Mouse (Mus musculus): Measurements from ENCODE around the gene Tial1. TPM values are rescaled to one million over a fixed set of nuclear protein-coding genes. Genes with fewer than 3 reads are reported as not detected.

Tial1 gene
- polyA plus RNA-seq, 1 experiment = 36.0 TPM

DNA sequence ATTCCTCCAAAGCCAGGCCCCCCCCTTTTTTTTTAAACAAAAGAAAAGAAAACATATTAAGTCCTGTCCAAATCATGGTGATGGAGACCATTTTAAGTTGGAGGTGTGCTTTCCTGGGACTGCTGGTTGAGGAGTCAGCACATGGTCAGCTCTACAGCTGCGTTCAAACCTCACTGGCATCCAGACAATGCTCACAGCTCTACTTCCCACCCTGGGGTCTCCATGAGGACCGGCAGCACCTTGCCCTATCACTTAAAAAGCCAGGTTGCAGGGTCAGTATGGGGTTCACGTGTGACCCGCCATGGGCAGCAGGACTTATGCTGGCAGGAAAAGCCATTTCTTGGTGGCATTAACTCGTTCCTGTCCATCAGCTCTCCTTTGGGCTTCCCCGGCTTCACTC is 57.9 kb downstream of the Tial1 start:
- Histone ChIP-seq H3K27ac (ENCODE audit: control insufficient read depth, insufficient read depth, low read depth, low read length) (no peak overlapping the region), H3K36me3 (ENCODE audit: control insufficient read depth, insufficient read depth, low read length) (no peaks in the 10 kb centered on the region), H3K27me3 (ENCODE audit: control insufficient read depth, insufficient read depth, low read length) (no peaks in the 10 kb centered on the region), H3K4me1 (ENCODE audit: control insufficient read depth, insufficient read depth, low read length) (no peaks in the 10 kb centered on the region), H3K4me3 (ENCODE audit: control insufficient read depth, low read depth, low read length) (no peak overlapping the region)
- TF ChIP-seq POLR2A (IDR thresholded peaks at IDR 0.05; ENCODE audit: control insufficient read depth, low read depth, low read length) (no peak), CTCF (IDR thresholded peaks at IDR 0.05; ENCODE audit: control insufficient read depth, insufficient read depth, insufficient replicate concordance, low read depth, low read length) (no peak)

DNA sequence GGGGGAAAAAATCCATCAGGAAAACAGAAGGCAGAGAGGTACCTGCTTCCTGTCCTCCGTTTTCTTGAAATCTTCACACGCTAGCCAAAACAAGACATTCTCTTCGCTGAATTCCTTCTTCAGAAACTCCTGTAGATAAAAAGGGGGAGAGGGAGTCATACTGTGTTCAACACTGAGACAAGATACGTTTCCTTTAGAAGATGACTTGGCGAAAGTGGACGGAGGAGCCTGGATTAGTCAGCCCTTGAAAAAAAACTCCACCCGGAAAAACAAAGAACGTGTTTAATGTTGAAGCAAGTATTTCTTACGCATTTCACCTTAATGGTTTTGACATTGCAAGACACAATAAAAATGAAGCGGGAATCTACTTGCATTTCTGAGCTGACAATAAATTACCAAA is 58.4 kb downstream of the Tial1 start:
- H3K27me3 ChIP-seq (ENCODE audit: control insufficient read depth, insufficient read depth, low read length) = no peaks in the 10 kb centered on the region

DNA sequence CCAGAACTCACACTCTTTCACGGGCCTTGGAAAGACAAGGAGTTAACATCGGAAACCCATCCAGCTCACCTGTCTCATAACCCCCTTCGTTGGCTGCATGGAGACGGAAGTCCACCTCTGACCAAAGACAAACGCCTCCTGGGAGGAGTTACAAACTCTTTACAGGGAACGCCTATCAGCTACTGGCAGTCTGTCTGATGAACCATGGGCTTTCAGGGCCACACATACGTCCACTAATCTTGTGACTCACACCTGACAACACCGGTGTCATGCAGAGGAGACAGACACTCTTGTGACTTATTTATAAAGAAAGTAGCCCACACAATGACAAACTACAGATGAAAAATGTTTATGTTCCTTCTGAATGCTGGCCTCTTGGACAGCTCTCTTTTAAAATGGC is 58.9 kb downstream of the Tial1 start:
- Histone ChIP-seq H3K27ac (ENCODE audit: control insufficient read depth, insufficient read depth, low read depth, low read length) (no peak overlapping the region), H3K27me3 (ENCODE audit: control insufficient read depth, insufficient read depth, low read length) (no peaks in the 10 kb centered on the region), H3K4me3 (ENCODE audit: control insufficient read depth, low read depth, low read length) (no peak overlapping the region), H3K36me3 (ENCODE audit: control insufficient read depth, insufficient read depth, low read length) (no peaks in the 10 kb centered on the region), H3K4me1 (ENCODE audit: control insufficient read depth, insufficient read depth, low read length) (no peaks in the 10 kb centered on the region)
- TF ChIP-seq CTCF (IDR thresholded peaks at IDR 0.05; ENCODE audit: control insufficient read depth, insufficient read depth, insufficient replicate concordance, low read depth, low read length) = no peak

More for the DNA sequence above, 58.4 kb downstream of the Tial1 start:
- TF ChIP-seq POLR2A (IDR thresholded peaks at IDR 0.05; ENCODE audit: control insufficient read depth, low read depth, low read length) (no peak), CTCF (IDR thresholded peaks at IDR 0.05; ENCODE audit: control insufficient read depth, insufficient read depth, insufficient replicate concordance, low read depth, low read length) (no peak)
- Histone ChIP-seq H3K4me1 (ENCODE audit: control insufficient read depth, insufficient read depth, low read length) (no peaks in the 10 kb centered on the region), H3K27ac (ENCODE audit: control insufficient read depth, insufficient read depth, low read depth, low read length) (no peak overlapping the region), H3K36me3 (ENCODE audit: control insufficient read depth, insufficient read depth, low read length) (no peaks in the 10 kb centered on the region), H3K4me3 (ENCODE audit: control insufficient read depth, low read depth, low read length) (no peak overlapping the region)

DNA sequence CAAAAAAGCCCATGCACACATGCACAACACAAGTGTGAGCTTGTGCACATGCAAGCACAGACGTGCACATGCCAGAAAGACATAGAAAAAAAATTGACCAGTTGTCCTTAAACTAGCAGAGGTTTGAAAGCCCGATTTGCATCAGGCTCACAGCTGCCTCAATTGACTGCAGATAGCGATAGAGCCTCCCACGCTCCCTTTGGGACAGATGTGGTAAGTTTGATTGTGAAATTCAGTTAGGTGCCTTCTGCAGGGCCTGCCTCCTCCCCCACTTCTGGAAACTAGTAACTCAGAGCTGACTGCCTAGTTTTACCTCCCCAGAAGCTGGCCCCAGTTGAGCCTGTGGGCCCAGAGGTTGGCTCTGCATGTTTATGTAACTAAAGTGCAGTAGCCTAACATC is 62.9 kb downstream of the Tial1 start:
- TF ChIP-seq CTCF (IDR thresholded peaks at IDR 0.05; ENCODE audit: control insufficient read depth, insufficient read depth, insufficient replicate concordance, low read depth, low read length) (no peak), POLR2A (IDR thresholded peaks at IDR 0.05; ENCODE audit: control insufficient read depth, low read depth, low read length) (no peak)
- Histone ChIP-seq H3K27me3 (ENCODE audit: control insufficient read depth, insufficient read depth, low read length) (no peaks in the 10 kb centered on the region), H3K27ac (ENCODE audit: control insufficient read depth, insufficient read depth, low read depth, low read length) (no peak overlapping the region), H3K4me1 (ENCODE audit: control insufficient read depth, insufficient read depth, low read length) (no peaks in the 10 kb centered on the region; the same call in 1 of the 2 replicates), H3K36me3 (ENCODE audit: control insufficient read depth, insufficient read depth, low read length) (no peaks in the 10 kb centered on the region), H3K4me3 (ENCODE audit: control insufficient read depth, low read depth, low read length) (no peak overlapping the region)

DNA sequence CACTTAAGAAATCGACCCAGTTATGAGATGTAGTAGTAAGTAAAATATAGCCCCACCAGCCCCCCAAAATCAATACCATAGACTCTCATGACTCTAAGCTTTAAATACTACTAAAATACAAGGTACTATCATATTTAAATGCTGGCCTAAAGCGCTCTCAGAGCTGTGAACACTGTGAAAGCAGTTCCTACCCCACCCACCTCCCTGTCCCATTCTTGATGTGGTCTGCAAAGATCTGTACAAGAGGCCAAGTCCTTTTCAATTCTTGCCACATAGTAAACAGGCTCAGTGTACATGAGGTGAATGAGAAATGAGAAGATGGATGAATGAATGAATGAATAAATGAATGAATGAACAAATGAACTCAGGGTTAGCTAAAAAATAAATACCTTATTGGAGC is 64.5 kb downstream of the Tial1 start:
- Histone ChIP-seq H3K4me1 (ENCODE audit: control insufficient read depth, insufficient read depth, low read length) (peaks cover 8% of the 10 kb centered on the region), H3K36me3 (ENCODE audit: control insufficient read depth, insufficient read depth, low read length) (no peaks in the 10 kb centered on the region), H3K27me3 (ENCODE audit: control insufficient read depth, insufficient read depth, low read length) (no peaks in the 10 kb centered on the region), H3K4me3 (ENCODE audit: control insufficient read depth, low read depth, low read length) (no peak overlapping the region), H3K27ac (ENCODE audit: control insufficient read depth, insufficient read depth, low read depth, low read length) (no peak overlapping the region)
- TF ChIP-seq POLR2A (IDR thresholded peaks at IDR 0.05; ENCODE audit: control insufficient read depth, low read depth, low read length) (no peak), CTCF (IDR thresholded peaks at IDR 0.05; ENCODE audit: control insufficient read depth, insufficient read depth, insufficient replicate concordance, low read depth, low read length) (no peak)

DNA sequence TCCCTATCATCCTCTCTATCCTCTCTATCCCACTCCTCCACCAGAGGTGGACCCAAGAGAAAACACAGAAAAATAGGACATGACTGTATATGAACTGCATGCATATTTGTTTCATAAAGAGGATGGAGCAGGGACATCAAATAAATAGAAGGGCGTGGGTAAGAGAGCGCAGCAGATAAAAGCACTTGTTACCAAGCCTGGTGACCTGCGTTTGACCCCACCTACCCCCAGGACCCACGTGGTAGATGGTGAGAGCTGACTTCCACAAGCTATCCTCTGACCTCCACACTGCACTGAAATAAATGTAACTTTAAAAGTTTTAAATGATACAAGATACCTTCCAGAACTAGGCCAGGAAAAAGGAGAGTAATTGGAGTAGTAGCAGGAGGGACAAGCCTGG is 67.8 kb downstream of the Tial1 start:
- TF ChIP-seq POLR2A (IDR thresholded peaks at IDR 0.05; ENCODE audit: control insufficient read depth, low read depth, low read length) (no peak), CTCF (IDR thresholded peaks at IDR 0.05; ENCODE audit: control insufficient read depth, insufficient read depth, insufficient replicate concordance, low read depth, low read length) (no peak)
- peaks cover 8% of the 10 kb centered on the region for H3K4me1 ChIP-seq (ENCODE audit: control insufficient read depth, insufficient read depth, low read length)
- no peak overlapping the region for H3K4me3 ChIP-seq (ENCODE audit: control insufficient read depth, low read depth, low read length)
- no peaks in the 10 kb centered on the region for H3K36me3 ChIP-seq (ENCODE audit: control insufficient read depth, insufficient read depth, low read length)
- H3K27ac ChIP-seq (ENCODE audit: control insufficient read depth, insufficient read depth, low read depth, low read length) = no peak overlapping the region
- no peaks in the 10 kb centered on the region for H3K27me3 ChIP-seq (ENCODE audit: control insufficient read depth, insufficient read depth, low read length)

DNA sequence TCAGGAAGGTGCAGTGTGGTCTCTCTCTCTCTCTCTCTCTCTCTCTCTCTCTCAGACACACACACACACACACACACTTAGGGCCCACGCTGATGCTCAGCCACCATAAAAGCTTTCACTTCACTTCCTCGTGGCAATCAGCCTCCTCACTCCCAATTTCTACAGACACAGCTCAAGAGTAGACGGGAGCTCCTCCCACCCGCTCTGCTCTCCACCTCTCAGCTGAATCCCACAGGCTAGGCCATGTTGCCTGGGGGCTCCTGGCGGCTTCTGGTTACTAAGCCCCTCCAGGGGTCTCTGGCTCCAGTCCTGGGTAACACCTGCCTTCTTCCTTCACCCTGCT is 68.6 kb downstream of the Tial1 start:
- TF ChIP-seq CTCF (IDR thresholded peaks at IDR 0.05; ENCODE audit: control insufficient read depth, insufficient read depth, insufficient replicate concordance, low read depth, low read length) (no peak), POLR2A (IDR thresholded peaks at IDR 0.05; ENCODE audit: control insufficient read depth, low read depth, low read length) (no peak)
- H3K36me3 ChIP-seq (ENCODE audit: control insufficient read depth, insufficient read depth, low read length) = no peaks in the 10 kb centered on the region
- H3K4me3 ChIP-seq (ENCODE audit: control insufficient read depth, low read depth, low read length) = peak overlapping the region; percentile 48
- no peaks in the 10 kb centered on the region for H3K27me3 ChIP-seq (ENCODE audit: control insufficient read depth, insufficient read depth, low read length)
- H3K27ac ChIP-seq (ENCODE audit: control insufficient read depth, insufficient read depth, low read depth, low read length) = peak overlapping the region; percentile 6; the same call in 1 of the 2 replicates
- peaks cover 11% of the 10 kb centered on the region for H3K4me1 ChIP-seq (ENCODE audit: control insufficient read depth, insufficient read depth, low read length)

Measured in testis, adult 2 months (tissue).